In the genomic region with DNA sequence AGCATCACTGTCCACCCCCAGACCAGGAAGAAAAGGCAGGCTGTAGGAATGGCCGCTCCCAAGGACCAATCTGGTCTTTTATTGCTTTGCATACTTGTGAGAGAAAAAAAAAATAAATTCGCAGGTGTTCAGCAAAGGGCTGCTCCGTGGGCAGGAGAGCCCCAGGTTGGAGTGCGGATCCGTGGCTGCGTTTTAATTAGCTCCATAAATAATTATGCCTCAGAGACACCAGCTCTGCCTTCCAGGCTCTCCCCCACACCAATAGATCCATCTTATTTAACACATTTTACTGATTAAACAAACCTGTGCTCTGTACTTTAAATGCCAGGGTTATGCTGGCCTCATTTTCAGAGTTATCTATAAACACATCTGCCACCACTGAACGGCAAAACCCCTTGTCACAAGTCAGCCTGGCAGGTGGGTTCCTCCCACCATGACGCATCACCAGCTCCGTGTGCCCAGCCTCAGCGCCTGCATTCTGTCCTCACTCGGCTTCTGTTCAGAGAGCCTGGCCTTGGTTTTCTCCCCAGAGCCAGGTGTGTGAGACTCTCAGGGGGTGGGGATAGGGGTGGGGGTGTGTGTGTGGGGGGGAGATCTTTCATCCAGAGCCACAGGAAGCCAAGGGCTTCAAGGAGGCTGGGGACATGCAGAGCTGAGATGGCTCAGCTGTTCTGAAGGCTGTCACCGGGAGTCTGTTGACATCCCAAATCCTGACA, we compare ENCODE assay signal across 8 mouse cellular contexts.
A peak's percentile ranks its signal among the peaks of the same experiment; 100 is the strongest.
DNase-seq lines count a peak whose midpoint lies in the region; ATAC-seq and TF ChIP-seq lines count a peak whose summit lies in the region.

No protein-coding gene starts in this region.

- no peak for ATAC-seq in heart, postnatal 0 days (ENCODE audit: insufficient read depth, low read depth)
- peak; percentile 67 for ATAC-seq in forebrain, embryonic 14.5 days
- no peak for ATAC-seq in liver, embryonic 13.5 days (ENCODE audit: low read depth)

- no peak for DNase-seq in heart, postnatal 0 days (ENCODE audit: low spot score)
- DNase-seq in heart, adult 2 months: no peak
- peak; percentile 45 for DNase-seq in R1 (ENCODE audit: low read depth, low spot score)
- DNase-seq in forebrain, embryonic 14.5 days (ENCODE audit: low spot score): peak; percentile 51
- DNase-seq in liver, embryonic 13.5 days: no peak
- DNase-seq in natural killer cell, adult 2 months (ENCODE audit: low spot score in 2 of 2): no peak
- no peak for DNase-seq in lung, postnatal 10 days
- no peak for DNase-seq in Muller cell, postnatal 12 days (ENCODE audit: inconsistent ontology term)

- H3K4me2 ChIP-seq in heart, postnatal 0 days (ENCODE audit: low read depth, low read length): peak overlapping the region; percentile 74
- peak overlapping the region; percentile 70 for H3K4me2 ChIP-seq in forebrain, embryonic 14.5 days (ENCODE audit: low read length)
- H3K4me2 ChIP-seq in liver, embryonic 13.5 days: peak overlapping the region; percentile 52

- WGBS in heart, postnatal 0 days: 23% methylated on average over 12 of the region's 12 CpGs
- WGBS in heart, adult 2 months: 27% methylated on average over 12 of the region's 12 CpGs
- WGBS in forebrain, embryonic 14.5 days: 12% methylated on average over 12 of the region's 12 CpGs
- 9% methylated on average over 12 of the region's 12 CpGs for WGBS in liver, embryonic 13.5 days (ENCODE audit: insufficient replicate concordance)

- no peaks in the 10 kb centered on the region for H3K79me2 ChIP-seq in heart, adult 2 months (replicated peaks; ENCODE audit: control insufficient read depth, insufficient read depth, low read length)

- H3K4me3 ChIP-seq in heart, postnatal 0 days (ENCODE audit: low read depth, low read length): peak overlapping the region; percentile 52
- H3K4me3 ChIP-seq in heart, adult 2 months: no peak overlapping the region
- peak overlapping the region; percentile 33 for H3K4me3 ChIP-seq in forebrain, embryonic 14.5 days (ENCODE audit: low read depth, low read length)
- 0 out of 2 replicates have a peak overlapping the region, but pooled peaks have one; percentile 39 for H3K4me3 ChIP-seq in liver, embryonic 13.5 days (replicated peaks)

- no peak overlapping the region for H3K27ac ChIP-seq in heart, postnatal 0 days (ENCODE audit: low read depth)
- no peak overlapping the region for H3K27ac ChIP-seq in heart, adult 2 months
- H3K27ac ChIP-seq in forebrain, embryonic 14.5 days (ENCODE audit: low read depth, low read length): 0 out of 2 replicates have a peak overlapping the region, but pooled peaks have one; percentile 14
- no peak overlapping the region for H3K27ac ChIP-seq in liver, embryonic 13.5 days

- TF ChIP-seq CTCF in heart, postnatal 0 days (IDR thresholded peaks at IDR 0.05; ENCODE audit: low read depth): no peak
- TF ChIP-seq CTCF in heart, adult 2 months (IDR thresholded peaks at IDR 0.05): no peak

- TF ChIP-seq EP300 in heart, postnatal 0 days (IDR thresholded peaks at IDR 0.05; ENCODE audit: low read depth): no peak
- no peak for TF ChIP-seq EP300 in heart, adult 2 months (IDR thresholded peaks at IDR 0.05; ENCODE audit: insufficient read depth, low read depth, low read length)

- TF ChIP-seq POLR2A in heart, adult 2 months (IDR thresholded peaks at IDR 0.05; ENCODE audit: insufficient read depth, low read depth, low read length): no peak

- no peaks in the 10 kb centered on the region for H3K36me3 ChIP-seq in heart, postnatal 0 days (replicated peaks; ENCODE audit: control insufficient read depth, insufficient read depth, low read length)
- no peaks in the 10 kb centered on the region for H3K36me3 ChIP-seq in heart, adult 2 months (ENCODE audit: control insufficient read depth, insufficient read depth, low read length)
- no peaks in the 10 kb centered on the region for H3K36me3 ChIP-seq in forebrain, embryonic 14.5 days (ENCODE audit: control insufficient read depth, insufficient read depth, low read length)
- H3K36me3 ChIP-seq in liver, embryonic 13.5 days: no peaks in the 10 kb centered on the region

- no peaks in the 10 kb centered on the region for H3K9me3 ChIP-seq in heart, postnatal 0 days (replicated peaks; ENCODE audit: control insufficient read depth, low read length)
- no peaks in the 10 kb centered on the region for H3K9me3 ChIP-seq in forebrain, embryonic 14.5 days (replicated peaks; ENCODE audit: control insufficient read depth, low read length)
- H3K9me3 ChIP-seq in liver, embryonic 13.5 days (replicated peaks): no peaks in the 10 kb centered on the region

- H3K4me1 ChIP-seq in heart, postnatal 0 days (ENCODE audit: control insufficient read depth, insufficient read depth): no peaks in the 10 kb centered on the region
- no peaks in the 10 kb centered on the region; the same call in 1 of the 2 replicates for H3K4me1 ChIP-seq in heart, adult 2 months (ENCODE audit: control insufficient read depth, insufficient read depth, low read length)
- H3K4me1 ChIP-seq in forebrain, embryonic 14.5 days (ENCODE audit: control insufficient read depth, insufficient read depth, low read length): peaks cover 19% of the 10 kb centered on the region
- H3K4me1 ChIP-seq in liver, embryonic 13.5 days (replicated peaks): 0 out of 2 replicates have a peak, but pooled peaks cover 6% of the 10 kb centered on the region

- 0 out of 2 replicates have a peak, but pooled peaks cover 6% of the 10 kb centered on the region for H3K27me3 ChIP-seq in heart, postnatal 0 days (ENCODE audit: control insufficient read depth, insufficient read depth, low read length)
- no peaks in the 10 kb centered on the region for H3K27me3 ChIP-seq in heart, adult 2 months (ENCODE audit: control insufficient read depth, insufficient read depth, low read length)
- no peaks in the 10 kb centered on the region; the same call in 1 of the 2 replicates for H3K27me3 ChIP-seq in forebrain, embryonic 14.5 days (replicated peaks; ENCODE audit: control insufficient read depth, insufficient read depth, low read length)
- peaks cover 13% of the 10 kb centered on the region for H3K27me3 ChIP-seq in liver, embryonic 13.5 days

- H3K9ac ChIP-seq in heart, postnatal 0 days (replicated peaks; ENCODE audit: low read depth, low read length): no peak overlapping the region
- H3K9ac ChIP-seq in heart, adult 2 months (ENCODE audit: low read depth, low read length): no peak overlapping the region
- peak overlapping the region; percentile 51; the same call in 1 of the 2 replicates for H3K9ac ChIP-seq in forebrain, embryonic 14.5 days (ENCODE audit: low read length)
- H3K9ac ChIP-seq in liver, embryonic 13.5 days: no peak overlapping the region

- intact Hi-C loops in heart, adult 2 months (cut with DNase I): no loop called here

Comparison
In these comparisons a context has a peak if more than half of its experiments do, and no peak if none do; other contexts are left out.
1. DNase-seq: peak in R1 (single experiment) and forebrain, embryonic 14.5 days (single experiment); none in heart, postnatal 0 days (single experiment), heart, adult 2 months (0 of 2), liver, embryonic 13.5 days (single experiment), natural killer cell, adult 2 months (0 of 2), lung, postnatal 10 days (single experiment) and Muller cell, postnatal 12 days (single experiment).
2. Peak in every context shown above with its lines, with median percentiles within 50 percentile points of each other: H3K4me2 ChIP-seq.